Mouse (Mus musculus) kidney, embryonic 14.5 days (tissue): ENCODE results near the gene Lat2. TPM values are rescaled to one million over a fixed set of nuclear protein-coding genes. Genes with fewer than 3 reads are reported as not detected.

ENCODE experiments used
- ATAC-seq: fragments of 200-750 bp; cut with Nextera tagmentation; 2 replicates; pipeline ENCODE4 v1.8.0; 2017; ENCODE audit warnings: moderate number of reproducible peaks, mild to moderate bottlenecking, moderate TSS enrichment, moderate library complexity; ENCODE audit not compliant: low FRiP score, low TSS enrichment
- H3K27ac ChIP-seq: fragments of 300-500 bp; sonication (generic); 2 replicates; pipeline ENCODE4 v1.5.1; 2014; ENCODE audit warnings: low read depth, mild to moderate bottlenecking, low read length, moderate library complexity, mixed read lengths
- H3K27me3 ChIP-seq: fragments of 300-500 bp; sonication (generic); 2 replicates; pipeline ENCODE4 v1.6.1; 2014; ENCODE audit warnings: mild to moderate bottlenecking, low read length; ENCODE audit not compliant: control insufficient read depth, insufficient read depth
- H3K36me3 ChIP-seq: fragments of 300-500 bp; sonication (generic); 2 replicates; pipeline ENCODE4 v1.6.1; 2014; ENCODE audit warnings: low read length, mixed read lengths; ENCODE audit not compliant: control insufficient read depth, insufficient read depth
- H3K4me1 ChIP-seq: fragments of 300-500 bp; sonication (generic); 2 replicates; pipeline ENCODE4 v1.6.1; 2014; ENCODE audit warnings: low read length, mixed read lengths; ENCODE audit not compliant: control insufficient read depth, insufficient read depth
- H3K4me2 ChIP-seq: fragments of 300-500 bp; sonication (generic); replicated peaks from 2 replicates; pipeline ENCODE4 v1.6.1; 2014; ENCODE audit warnings: low read depth, mild to moderate bottlenecking, low read length
- H3K4me3 ChIP-seq: fragments of 300-500 bp; sonication (generic); 2 replicates; pipeline ENCODE4 v1.5.1; 2014; ENCODE audit warnings: mild to moderate bottlenecking, low read length
- H3K9ac ChIP-seq: fragments of 300-500 bp; sonication (generic); 2 replicates; pipeline ENCODE4 v1.6.1; 2014; ENCODE audit warnings: low read depth, mild to moderate bottlenecking, low read length, moderate library complexity
- H3K9me3 ChIP-seq: fragments of 300-500 bp; sonication (generic); 2 replicates; pipeline ENCODE4 v1.6.1; 2016; ENCODE audit warnings: low read length; ENCODE audit not compliant: control insufficient read depth
- WGBS: fragments of 180-500 bp; shearing (Covaris S2); extraction: QIAGEN DNeasy Blood & Tissue Kit; methylation state at CpG from one replicate; pipeline ENCODE4 v1.1.7; 2014; 5-methylcytosine and 5-hydroxymethylcytosine counted together
- microRNA-seq: library from miRNA; unstranded; fragments of <30 nt; microRNA quantifications from one replicate; pipeline ENCODE4, GENCODE M21; 2016
- polyA plus RNA-seq: library from polyadenylated mRNA; unstranded; fragments of >200 nt; fragmentation: Nextera tagmentation; extraction: Ambion mirVana; gene quantifications from 2 replicates; pipeline ENCODE4 v1.2.1, GENCODE M21; 2014

Lat2 gene
- polyA plus RNA-seq, 1 experiment from 2014 or later: 2.2 TPM

DNA sequence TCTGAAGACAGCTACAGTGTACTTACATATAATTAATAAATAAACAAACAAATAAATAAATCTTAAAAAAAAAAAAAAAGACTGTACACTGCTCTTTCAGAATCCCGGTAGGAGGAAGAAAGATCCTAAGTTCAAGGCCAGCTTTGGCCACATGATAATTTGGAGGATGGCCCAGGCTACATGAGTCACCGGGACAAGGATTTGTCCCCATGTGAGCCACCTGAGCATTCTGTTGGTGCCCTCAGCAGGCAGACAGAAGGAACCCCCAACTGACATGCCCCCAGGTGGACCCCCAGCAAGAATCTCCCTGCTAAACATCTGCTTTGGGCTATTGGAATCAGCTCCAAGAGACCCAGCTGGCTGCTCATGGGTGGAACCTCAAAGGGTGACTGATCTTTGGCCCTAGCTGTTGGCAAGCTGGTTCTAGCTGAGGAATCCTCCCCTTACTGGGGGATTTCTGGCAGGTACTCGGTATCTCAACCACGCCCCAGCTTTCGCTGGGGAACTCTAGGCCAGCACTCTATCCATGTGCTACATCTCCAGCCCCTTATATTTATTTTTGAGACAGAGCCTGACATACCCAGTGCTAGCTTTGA, 60.8 kb downstream of the Lat2 start:
- Histone ChIP-seq H3K4me2 (no peak overlapping the region), H3K9me3 (no peaks in the 10 kb centered on the region), H3K4me1 (peaks cover 19% of the 10 kb centered on the region), H3K9ac (no peak overlapping the region), H3K36me3 (no peaks in the 10 kb centered on the region), H3K27me3 (no peaks in the 10 kb centered on the region), H3K4me3 (no peak overlapping the region), H3K27ac (no peak overlapping the region)
- WGBS: 88% methylated on average over 5 of the region's 5 CpGs
- ATAC-seq: no peak

DNA sequence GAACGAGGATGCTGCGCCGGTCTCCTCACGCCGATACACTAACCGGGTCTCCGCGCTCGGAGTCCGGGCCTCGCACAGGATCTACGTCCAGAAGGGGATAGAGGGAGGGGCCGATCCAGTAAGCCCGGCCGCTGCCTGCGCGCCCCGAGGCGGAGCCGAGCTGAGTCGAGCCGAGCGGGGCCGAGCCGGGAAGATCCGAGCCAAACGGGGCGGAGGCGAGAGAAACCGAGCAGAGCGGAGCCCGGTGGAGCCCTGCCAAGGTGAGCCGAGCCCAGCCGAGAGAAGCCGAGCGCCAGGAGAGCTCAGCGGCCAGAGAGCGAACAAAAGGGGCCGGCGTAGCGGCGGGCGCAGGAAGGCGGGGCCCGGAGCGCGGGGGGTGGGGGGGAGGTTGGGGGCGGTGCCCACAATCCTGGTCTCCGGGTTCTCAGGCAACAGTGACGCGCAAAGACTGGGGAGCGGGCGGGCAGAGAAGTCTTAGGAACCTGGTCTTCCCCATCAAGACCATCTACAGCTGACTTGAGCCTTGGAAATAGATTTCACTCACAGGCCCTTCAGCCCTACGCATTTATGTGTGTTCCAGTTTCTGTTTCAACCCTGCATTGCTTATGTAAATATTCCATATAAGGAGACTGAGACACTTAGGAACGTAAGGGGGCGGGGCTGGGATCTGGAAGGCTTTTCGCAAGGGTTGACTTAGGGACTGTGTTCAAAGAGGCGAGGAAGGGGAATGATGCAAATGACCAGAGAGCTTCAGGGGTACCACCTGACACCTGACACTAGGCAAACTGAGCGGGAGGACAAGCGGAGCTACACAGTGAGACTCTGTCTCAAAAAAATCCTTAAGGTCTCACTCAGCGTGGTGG, 62.5 kb downstream of the Lat2 start, which contains the start of gene Clip2:
Clip2 (minus strand) TSS at position 325 of the 863 bp plus-strand sequence.
- H3K4me1 ChIP-seq: peaks cover 22% of the 10 kb centered on the region
- peak within 1 kb of the TSS; percentile 75 for H3K4me3 ChIP-seq
- peak; percentile 94 for ATAC-seq

DNA sequence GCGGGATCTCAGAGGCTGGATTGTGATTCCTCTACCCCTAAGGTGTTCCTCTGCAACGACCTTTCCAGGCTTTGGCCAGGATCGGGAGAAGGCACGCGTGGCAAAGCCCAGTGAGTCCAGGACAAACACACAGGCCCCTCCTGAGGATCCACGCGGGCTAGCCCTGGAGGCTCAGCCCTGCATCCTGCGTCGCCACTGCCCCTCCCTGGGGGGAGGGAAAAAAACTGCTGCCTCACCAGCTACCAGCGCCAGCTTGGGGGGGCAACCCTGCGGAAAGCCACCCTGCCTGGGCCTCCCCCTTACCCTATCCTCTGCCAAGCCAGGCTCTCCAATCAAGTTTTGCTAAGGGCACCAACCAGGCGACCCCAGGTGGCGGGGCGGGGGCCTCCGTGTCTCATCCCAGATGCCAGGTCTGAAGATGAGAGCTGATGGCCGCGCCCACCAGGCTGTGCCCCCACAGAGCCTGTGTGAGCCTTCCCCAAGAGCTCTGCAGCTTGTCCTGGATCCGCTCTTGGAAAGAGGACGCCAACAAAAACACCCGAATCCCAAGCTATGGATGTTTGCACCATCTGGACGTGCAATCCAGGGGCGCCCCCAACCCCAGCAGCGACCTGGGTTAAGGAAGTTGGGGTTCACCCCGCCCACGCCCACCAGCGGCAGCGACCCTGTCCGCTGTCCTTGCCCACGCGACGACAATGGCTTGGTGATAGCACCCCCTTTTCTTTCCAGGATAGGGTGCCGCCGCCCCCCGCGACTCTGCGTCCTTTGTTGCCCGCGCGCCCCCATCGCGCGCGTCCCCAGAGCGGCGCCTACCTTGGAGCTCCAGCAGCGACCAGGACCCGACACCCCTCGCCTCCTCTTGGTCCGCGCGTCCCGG, 63.4 kb downstream of the Lat2 start:
- under 1% methylated on average over 50 of the region's 52 CpGs for WGBS

More for the DNA sequence above, 62.5 kb downstream of the Lat2 start, which contains the start of gene Clip2:
- no peaks in the 10 kb centered on the region for H3K27me3 ChIP-seq
- no peaks in the 10 kb centered on the region for H3K36me3 ChIP-seq
- peak within 1 kb of the TSS; percentile 78 for H3K9ac ChIP-seq
- WGBS: 1% methylated on average over 56 of the region's 61 CpGs
- peak within 1 kb of the TSS; percentile 89 for H3K27ac ChIP-seq
- no peaks in the 10 kb centered on the region for H3K9me3 ChIP-seq
- peak within 1 kb of the TSS; percentile 73 for H3K4me2 ChIP-seq

DNA sequence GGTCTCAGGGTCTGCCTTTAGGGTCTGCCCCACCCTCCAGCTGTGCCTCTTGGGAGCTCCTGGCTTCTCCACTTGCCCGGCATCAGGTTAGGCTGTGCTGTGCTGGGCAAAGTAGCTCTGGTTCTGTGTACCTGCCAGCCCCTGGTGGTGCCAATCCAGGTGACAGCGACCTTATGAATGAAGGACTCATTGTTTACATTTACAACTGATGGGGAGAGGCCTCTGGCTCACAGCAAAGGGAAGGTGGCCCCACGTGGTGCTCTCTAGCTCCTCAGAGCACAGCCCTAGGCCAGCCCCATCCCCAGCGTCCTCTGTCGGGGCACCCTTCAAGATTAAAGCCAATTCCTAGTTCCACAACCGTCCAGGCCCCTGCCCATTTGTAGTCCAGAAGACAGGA, 64.0 kb downstream of the Lat2 start:
- Histone ChIP-seq H3K4me3 (peak overlapping the region; percentile 75), H3K36me3 (no peaks in the 10 kb centered on the region), H3K9me3 (no peaks in the 10 kb centered on the region), H3K9ac (peak overlapping the region; percentile 78), H3K4me2 (peak overlapping the region; percentile 73), H3K4me1 (peaks cover 21% of the 10 kb centered on the region), H3K27me3 (no peaks in the 10 kb centered on the region), H3K27ac (no peak overlapping the region; the same call in 1 of the 2 replicates)
- WGBS: 13% methylated on average over 6 of the region's 6 CpGs
- no peak for ATAC-seq

More for the DNA sequence above, 63.4 kb downstream of the Lat2 start:
- Histone ChIP-seq H3K4me2 (peak overlapping the region; percentile 73), H3K27ac (peak overlapping the region; percentile 89), H3K4me1 (peaks cover 22% of the 10 kb centered on the region), H3K27me3 (no peaks in the 10 kb centered on the region), H3K4me3 (peak overlapping the region; percentile 75), H3K36me3 (no peaks in the 10 kb centered on the region), H3K9me3 (no peaks in the 10 kb centered on the region), H3K9ac (peak overlapping the region; percentile 78)
- peak; percentile 11 for ATAC-seq

Small RNA genes within 50 kb of the gene (microRNA-seq; reads per million reads assigned to microRNA genes)
- not detected for gene Mir7228

Other genes with a start within 250 kb of the Lat2 start
- 60.9 and 84.8 TPM in 2 replicates for gene Gtf2ird1, start 158.3 kb downstream of the Lat2 start, polyA plus RNA-seq
- gene Clip2, start 62.6 kb downstream of the Lat2 start, polyA plus RNA-seq: 3.7 and 4.4 TPM in 2 replicates
- gene Syna, start 54.9 kb downstream of the Lat2 start, polyA plus RNA-seq: 0.14 TPM in 1 of 2 replicates, not detected in the other
- 309 and 333 TPM in 2 replicates for gene Rfc2, start 33.7 kb downstream of the Lat2 start, polyA plus RNA-seq
- 463 and 491 TPM in 2 replicates for gene Eif4h, start 24.5 kb upstream of the Lat2 start, polyA plus RNA-seq
- gene Limk1, start 73.6 kb upstream of the Lat2 start, polyA plus RNA-seq: 6.7 and 9.1 TPM in 2 replicates
- gene Eln, start 132.3 kb upstream of the Lat2 start, polyA plus RNA-seq: 7.7 and 9.5 TPM in 2 replicates